Mouse (Mus musculus) kidney, postnatal 0 days (tissue): Measurements from ENCODE around the gene Gk5. TPM values are rescaled to one million over a fixed set of nuclear protein-coding genes. Genes with fewer than 3 reads are reported as not detected.

Experiments used
- ATAC-seq: fragments of 200-750 bp; cut with Nextera tagmentation; replicated peaks from 2 replicates; pipeline ENCODE4 v1.8.0; 2017; ENCODE audit warnings: low read depth, moderate number of reproducible peaks, moderate TSS enrichment, moderate library complexity; ENCODE audit not compliant: low FRiP score
- DNase-seq: peaks from one replicate; pipeline ENCODE4 v3.0.0-alpha.2; 2016; ENCODE audit warnings: low spot score
- H3K27ac ChIP-seq: fragments of 300-500 bp; sonication (generic); 2 replicates; pipeline ENCODE4 v1.5.1; 2014; ENCODE audit warnings: mild to moderate bottlenecking
- H3K27me3 ChIP-seq: fragments of 300-500 bp; sonication (generic); 2 replicates; pipeline ENCODE4 v1.6.1; 2014; ENCODE audit warnings: low read length, mixed read lengths; ENCODE audit not compliant: insufficient read depth
- H3K36me3 ChIP-seq: fragments of 300-500 bp; sonication (generic); 2 replicates; pipeline ENCODE4 v1.6.1; 2014; ENCODE audit warnings: low read length, mixed read lengths; ENCODE audit not compliant: insufficient read depth
- H3K4me1 ChIP-seq: fragments of 300-500 bp; sonication (generic); replicated peaks from 2 replicates; pipeline ENCODE4 v1.6.1; 2014; ENCODE audit warnings: antibody characterized with exemption, low read length, mixed read lengths; ENCODE audit not compliant: insufficient read depth
- H3K4me2 ChIP-seq: fragments of 300-500 bp; sonication (generic); 2 replicates; pipeline ENCODE4 v1.6.1; 2014; ENCODE audit warnings: mild to moderate bottlenecking, low read length, moderate library complexity, mixed read lengths
- H3K4me3 ChIP-seq: fragments of 300-500 bp; sonication (generic); replicated peaks from 2 replicates; pipeline ENCODE4 v1.5.1; 2014; ENCODE audit warnings: low read depth, low read length
- H3K9ac ChIP-seq: fragments of 300-500 bp; sonication (generic); 2 replicates; pipeline ENCODE4 v1.6.1; 2014; ENCODE audit warnings: low read depth, low read length
- H3K9me3 ChIP-seq: fragments of 300-500 bp; sonication (generic); replicated peaks from 2 replicates; pipeline ENCODE4 v1.6.1; 2016; ENCODE audit warnings: low read length, inconsistent platforms, mixed read lengths
- CTCF ChIP-seq: IDR thresholded peaks from 2 replicates; pipeline ENCODE4 v1.5.1; 2016; ENCODE audit warnings: antibody characterized with exemption, low read depth, mild to moderate bottlenecking, moderate library complexity
- WGBS: fragments of 180-500 bp; shearing (Covaris S2); extraction: QIAGEN DNeasy Blood & Tissue Kit; methylation state at CpG from one replicate; pipeline ENCODE4 v1.1.7; 2014; 5-methylcytosine and 5-hydroxymethylcytosine counted together
- polyA plus RNA-seq: library from polyadenylated mRNA; unstranded; fragments of >200 nt; fragmentation: Nextera tagmentation; extraction: Ambion mirVana; gene quantifications from 2 replicates; pipeline ENCODE4 v1.2.1, GENCODE M21; 2015

The Gk5 gene
- polyA plus RNA-seq, 1 experiment from 2014 or later: 5.4 TPM

- no peak for TF ChIP-seq CTCF
- Histone ChIP-seq H3K9ac (no peak overlapping the region), H3K36me3 (no peaks in the 10 kb centered on the region), H3K4me2 (no peak overlapping the region), H3K9me3 (no peaks in the 10 kb centered on the region), H3K27ac (no peak overlapping the region), H3K27me3 (no peaks in the 10 kb centered on the region), H3K4me3 (no peak overlapping the region), H3K4me1 (no peaks in the 10 kb centered on the region)
- DNase-seq: no peak
- no peak for ATAC-seq
Measured at GRCm38 (mm10) chr9:96228285-96228684, 109.1 kb downstream of the Gk5 start.

GRCm38 (mm10) chr9:96230271-96230670 lies 111.1 kb downstream of the Gk5 start:
- H3K27me3 ChIP-seq: no peaks in the 10 kb centered on the region
- H3K36me3 ChIP-seq: no peaks in the 10 kb centered on the region
- no peak overlapping the region for H3K4me3 ChIP-seq
- DNase-seq (no peak), ATAC-seq (no peak)
- no peak overlapping the region for H3K27ac ChIP-seq
- WGBS: 84% methylated on average over 2 of the region's 2 CpGs
- H3K9me3 ChIP-seq: no peaks in the 10 kb centered on the region
- H3K4me2 ChIP-seq: no peak overlapping the region
- H3K4me1 ChIP-seq: no peaks in the 10 kb centered on the region
- no peak overlapping the region for H3K9ac ChIP-seq
- no peak for TF ChIP-seq CTCF

Other genes starting within 250 kb of the Gk5 start
- gene Xrn1, start 164.6 kb upstream of the Gk5 start, polyA plus RNA-seq: 9.9 and 11.3 TPM in 2 replicates
- gene Tfdp2, start 76.9 kb downstream of the Gk5 start, polyA plus RNA-seq: 51.4 and 56.8 TPM in 2 replicates
- gene Atp1b3, start 245.1 kb downstream of the Gk5 start, polyA plus RNA-seq: 182 and 197 TPM in 2 replicates